Mouse (Mus musculus): ENCODE measurements around the gene Plk5.

The Plk5 gene

GRCm38 (mm10) chr10:80389185-80389708, 33.0 kb downstream of the Plk5 start:
- DNase-seq = no peak

- DNase-seq = no peak
These were observed 34.4 kb downstream of the Plk5 start for GRCm38 (mm10) chr10:80390697-80391096.

- no peak for DNase-seq
These were observed 36.4 kb downstream of the Plk5 start for GRCm38 (mm10) chr10:80392687-80393086.

GRCm38 (mm10) chr10:80395025-80395627, 38.9 kb downstream of the Plk5 start:
- no peak for DNase-seq

- DNase-seq = no peak
These were observed 40.7 kb downstream of the Plk5 start for GRCm38 (mm10) chr10:80396822-80397523.

- peak in 1 of 2 experiments; percentile 14 for DNase-seq
These were observed 41.4 kb downstream of the Plk5 start for GRCm38 (mm10) chr10:80397524-80398173.

GRCm38 (mm10) chr10:80398174-80398535, 41.9 kb downstream of the Plk5 start:
- no peak for DNase-seq

- peak; percentile 95 to 96 for DNase-seq
These were observed 42.5 kb downstream of the Plk5 start for GRCm38 (mm10) chr10:80398719-80399190.

GRCm38 (mm10) chr10:80399191-80399972, 43.1 kb downstream of the Plk5 start, which contains the start of gene Mbd3:
Gene Mbd3 (minus strand): TSS chr10:80399550.
- DNase-seq = peak; percentile 98 to 99

- no peak for DNase-seq
These were observed 43.9 kb downstream of the Plk5 start for GRCm38 (mm10) chr10:80399973-80400703.

GRCm38 (mm10) chr10:80400704-80401161, 44.5 kb downstream of the Plk5 start:
- no peak for DNase-seq

GRCm38 (mm10) chr10:80403044-80403692, 46.9 kb downstream of the Plk5 start:
- DNase-seq = peak; percentile 70 to 73

GRCm38 (mm10) chr10:80405481-80406173, 49.4 kb downstream of the Plk5 start:
- peak; percentile 50 to 53 for DNase-seq

GRCm38 (mm10) chr10:80406684-80407501, 50.6 kb downstream of the Plk5 start, which contains the start of gene Uqcr11:
Gene Uqcr11 (minus strand): TSS chr10:80406830.
- peak; percentile 89 to 90 for DNase-seq

- no peak for DNase-seq
These were observed 51.7 kb downstream of the Plk5 start for GRCm38 (mm10) chr10:80407924-80408323.

- DNase-seq = no peak
These were observed 56.6 kb downstream of the Plk5 start for GRCm38 (mm10) chr10:80412656-80413541.

All from B cell, adult 2 months (primary cell).